Mouse (Mus musculus) kidney, embryonic 14.5 days (tissue): ENCODE measurements around the gene Stk38. TPM values are rescaled to one million over a fixed set of nuclear protein-coding genes. Genes with fewer than 3 reads are reported as not detected.
A peak's percentile ranks its signal among the peaks of the same experiment; 100 is the strongest.

Source experiments
- ATAC-seq: fragments of 200-750 bp; cut with Nextera tagmentation; 2 replicates; pipeline ENCODE4 v1.8.0; 2017; ENCODE audit warnings: moderate number of reproducible peaks, mild to moderate bottlenecking, moderate TSS enrichment, moderate library complexity; ENCODE audit not compliant: low FRiP score, low TSS enrichment
- H3K27ac ChIP-seq: fragments of 300-500 bp; sonication (generic); 2 replicates; pipeline ENCODE4 v1.5.1; 2014; ENCODE audit warnings: low read depth, mild to moderate bottlenecking, low read length, moderate library complexity, mixed read lengths
- H3K27me3 ChIP-seq: fragments of 300-500 bp; sonication (generic); 2 replicates; pipeline ENCODE4 v1.6.1; 2014; ENCODE audit warnings: mild to moderate bottlenecking, low read length; ENCODE audit not compliant: control insufficient read depth, insufficient read depth
- H3K36me3 ChIP-seq: fragments of 300-500 bp; sonication (generic); 2 replicates; pipeline ENCODE4 v1.6.1; 2014; ENCODE audit warnings: low read length, mixed read lengths; ENCODE audit not compliant: control insufficient read depth, insufficient read depth
- H3K4me1 ChIP-seq: fragments of 300-500 bp; sonication (generic); 2 replicates; pipeline ENCODE4 v1.6.1; 2014; ENCODE audit warnings: low read length, mixed read lengths; ENCODE audit not compliant: control insufficient read depth, insufficient read depth
- H3K4me2 ChIP-seq: fragments of 300-500 bp; sonication (generic); replicated peaks from 2 replicates; pipeline ENCODE4 v1.6.1; 2014; ENCODE audit warnings: low read depth, mild to moderate bottlenecking, low read length
- H3K4me3 ChIP-seq: fragments of 300-500 bp; sonication (generic); 2 replicates; pipeline ENCODE4 v1.5.1; 2014; ENCODE audit warnings: mild to moderate bottlenecking, low read length
- H3K9ac ChIP-seq: fragments of 300-500 bp; sonication (generic); 2 replicates; pipeline ENCODE4 v1.6.1; 2014; ENCODE audit warnings: low read depth, mild to moderate bottlenecking, low read length, moderate library complexity
- H3K9me3 ChIP-seq: fragments of 300-500 bp; sonication (generic); 2 replicates; pipeline ENCODE4 v1.6.1; 2016; ENCODE audit warnings: low read length; ENCODE audit not compliant: control insufficient read depth
- WGBS: fragments of 180-500 bp; shearing (Covaris S2); extraction: QIAGEN DNeasy Blood & Tissue Kit; methylation state at CpG from one replicate; pipeline ENCODE4 v1.1.7; 2014; 5-methylcytosine and 5-hydroxymethylcytosine counted together
- polyA plus RNA-seq: library from polyadenylated mRNA; unstranded; fragments of >200 nt; fragmentation: Nextera tagmentation; extraction: Ambion mirVana; gene quantifications from 2 replicates; pipeline ENCODE4 v1.2.1, GENCODE M21; 2014

The Stk38 gene
- polyA plus RNA-seq, 1 experiment from 2014 or later = 101 TPM

GRCm38 (mm10) chr17:29019391-29019790 is 11.6 kb upstream of the Stk38 start:
- H3K27ac ChIP-seq = no peak overlapping the region
- H3K36me3 ChIP-seq = no peaks in the 10 kb centered on the region
- WGBS = 70% methylated on average over 7 of the region's 7 CpGs
- H3K4me2 ChIP-seq = no peak overlapping the region
- no peaks in the 10 kb centered on the region for H3K9me3 ChIP-seq
- no peaks in the 10 kb centered on the region; the same call in 1 of the 2 replicates for H3K4me1 ChIP-seq
- no peak overlapping the region for H3K4me3 ChIP-seq
- H3K27me3 ChIP-seq = no peaks in the 10 kb centered on the region
- H3K9ac ChIP-seq = no peak overlapping the region
- ATAC-seq = no peak

DNA sequence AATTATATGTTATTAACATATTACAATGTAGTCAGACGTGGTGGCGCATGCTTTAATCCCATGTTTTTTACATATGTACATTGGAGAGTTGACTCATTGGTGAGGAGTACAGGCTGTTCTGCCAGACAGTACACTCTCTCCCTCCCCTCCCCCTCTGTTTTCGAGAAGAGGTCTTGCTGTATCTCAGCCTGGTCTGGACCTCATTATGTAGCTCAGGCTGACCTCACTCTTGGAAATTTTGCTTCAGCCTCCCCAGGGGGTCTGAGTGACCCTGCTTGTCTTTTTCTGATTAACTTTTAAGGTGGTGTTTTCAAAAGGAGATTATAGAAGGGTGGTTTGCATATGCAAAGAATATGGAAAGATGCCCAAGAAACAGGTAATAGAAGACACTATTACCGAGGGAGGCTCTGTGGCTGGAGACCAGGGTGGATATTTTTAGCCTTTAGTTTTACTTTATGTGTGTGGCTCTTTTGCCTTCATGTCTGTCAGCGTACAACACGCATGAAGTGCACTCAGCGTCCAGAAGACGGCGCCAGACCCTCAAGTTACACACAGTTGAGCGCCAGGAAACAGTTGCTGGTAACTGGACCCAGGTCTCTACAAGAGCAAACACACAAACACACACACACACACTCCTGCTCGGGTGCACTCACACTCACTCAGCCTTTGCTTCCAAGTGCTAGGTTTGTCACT is 10.6 kb upstream of the Stk38 start:
- Histone ChIP-seq H3K9me3 (no peaks in the 10 kb centered on the region), H3K36me3 (no peaks in the 10 kb centered on the region), H3K4me2 (no peak overlapping the region), H3K27me3 (no peaks in the 10 kb centered on the region), H3K9ac (no peak overlapping the region), H3K4me1 (no peaks in the 10 kb centered on the region), H3K4me3 (no peak overlapping the region), H3K27ac (no peak overlapping the region)
- no peak for ATAC-seq
- 45% methylated on average over 11 of the region's 11 CpGs for WGBS

DNA sequence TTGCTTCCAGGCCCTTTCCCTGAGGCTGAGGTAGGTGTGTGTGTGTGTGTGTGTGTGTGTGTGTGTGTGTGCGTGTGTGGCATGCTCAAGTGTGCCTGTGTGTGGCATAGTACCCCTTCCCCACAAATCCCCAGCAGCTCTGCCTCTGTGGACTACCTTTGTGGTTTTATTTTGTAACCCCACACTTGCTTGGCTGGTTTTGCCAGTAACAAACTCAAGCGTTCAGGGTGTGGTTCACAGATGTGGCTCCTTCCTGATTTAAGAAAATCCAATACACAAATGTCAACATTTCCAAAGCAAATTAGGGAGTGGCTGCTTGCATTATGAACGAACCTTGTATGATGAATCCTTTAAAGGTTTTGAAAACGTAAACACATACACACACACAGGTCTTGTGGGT is 8.9 kb upstream of the Stk38 start:
- Histone ChIP-seq H3K4me3 (no peak overlapping the region), H3K4me1 (no peaks in the 10 kb centered on the region), H3K27ac (no peak overlapping the region), H3K4me2 (no peak overlapping the region), H3K36me3 (no peaks in the 10 kb centered on the region), H3K9me3 (no peaks in the 10 kb centered on the region), H3K27me3 (no peaks in the 10 kb centered on the region), H3K9ac (no peak overlapping the region)
- no peak for ATAC-seq
- WGBS = 85% methylated on average over 4 of the region's 4 CpGs

DNA sequence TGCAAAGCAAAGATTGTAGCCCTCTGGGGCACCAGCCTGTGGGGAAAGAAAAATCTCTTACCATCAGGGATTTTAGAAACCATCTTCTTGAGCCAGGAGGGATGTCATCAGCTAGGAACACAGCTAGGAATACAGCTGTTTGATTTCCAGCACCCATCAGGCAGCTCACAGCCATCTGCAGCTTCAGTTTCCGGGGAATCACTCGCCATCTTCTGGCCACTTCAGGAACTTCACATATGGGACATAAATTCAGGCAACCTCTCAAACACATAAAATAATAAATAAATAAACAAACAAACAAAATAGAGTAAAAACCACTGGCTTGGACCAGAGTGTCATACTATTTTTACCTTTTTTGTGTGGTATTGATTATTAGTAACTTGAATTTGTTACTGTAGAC is 7.8 kb upstream of the Stk38 start:
- Histone ChIP-seq H3K36me3 (no peaks in the 10 kb centered on the region), H3K4me3 (no peak overlapping the region), H3K27ac (no peak overlapping the region), H3K4me1 (no peaks in the 10 kb centered on the region), H3K9me3 (no peaks in the 10 kb centered on the region), H3K9ac (no peak overlapping the region), H3K27me3 (no peaks in the 10 kb centered on the region), H3K4me2 (no peak overlapping the region)
- no peak for ATAC-seq
- WGBS = 26% methylated on average over 2 of the region's 2 CpGs

DNA sequence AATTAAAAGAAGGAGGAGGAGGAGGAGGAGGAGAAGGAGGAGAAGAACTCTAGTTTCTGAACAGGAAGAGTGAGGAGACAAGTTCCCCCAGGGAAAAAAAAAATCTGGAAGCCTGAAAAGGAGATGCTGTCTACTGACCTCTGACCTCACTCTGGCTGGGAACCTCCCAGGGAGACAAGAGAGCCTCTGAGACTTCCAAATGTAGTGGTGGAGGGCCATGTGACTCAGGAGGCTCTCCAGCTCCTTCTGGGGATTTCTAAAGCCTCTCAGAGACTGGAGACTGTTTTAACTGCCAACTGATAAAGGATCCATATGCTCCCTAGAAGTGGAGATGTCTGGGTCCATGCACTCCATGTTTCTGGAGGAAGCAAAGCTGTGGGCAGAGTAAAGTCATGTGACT is 6.4 kb upstream of the Stk38 start:
- no peaks in the 10 kb centered on the region for H3K9me3 ChIP-seq
- H3K4me1 ChIP-seq = no peaks in the 10 kb centered on the region
- no peak overlapping the region for H3K4me2 ChIP-seq
- peak; percentile 65; the same call in 1 of the 2 replicates for ATAC-seq
- no peak overlapping the region for H3K4me3 ChIP-seq
- H3K27ac ChIP-seq = no peak overlapping the region
- no peaks in the 10 kb centered on the region for H3K36me3 ChIP-seq
- no peaks in the 10 kb centered on the region for H3K27me3 ChIP-seq
- no peak overlapping the region for H3K9ac ChIP-seq

GRCm38 (mm10) chr17:29009181-29009580 is 1.4 kb upstream of the Stk38 start:
- H3K4me3 ChIP-seq = no peak overlapping the region
- no peak for ATAC-seq
- no peaks in the 10 kb centered on the region for H3K36me3 ChIP-seq
- no peaks in the 10 kb centered on the region for H3K27me3 ChIP-seq
- 80% methylated on average over 4 of the region's 4 CpGs for WGBS
- no peak overlapping the region for H3K27ac ChIP-seq
- H3K4me1 ChIP-seq = peaks cover 3% of the 10 kb centered on the region
- no peaks in the 10 kb centered on the region for H3K9me3 ChIP-seq
- no peak overlapping the region for H3K9ac ChIP-seq
- no peak overlapping the region for H3K4me2 ChIP-seq

- Histone ChIP-seq H3K27me3 (no peaks in the 10 kb centered on the region), H3K36me3 (no peaks in the 10 kb centered on the region), H3K4me1 (peaks cover 3% of the 10 kb centered on the region), H3K4me3 (peak overlapping the region; percentile 98), H3K27ac (peak overlapping the region; percentile 87), H3K4me2 (peak overlapping the region; percentile 51), H3K9ac (peak overlapping the region; percentile 90), H3K9me3 (no peaks in the 10 kb centered on the region)
- ATAC-seq = no peak
- 16% methylated on average over 8 of the region's 8 CpGs for WGBS
Observed at GRCm38 (mm10) chr17:29008326-29008650, 493 bp upstream of the Stk38 start.

DNA sequence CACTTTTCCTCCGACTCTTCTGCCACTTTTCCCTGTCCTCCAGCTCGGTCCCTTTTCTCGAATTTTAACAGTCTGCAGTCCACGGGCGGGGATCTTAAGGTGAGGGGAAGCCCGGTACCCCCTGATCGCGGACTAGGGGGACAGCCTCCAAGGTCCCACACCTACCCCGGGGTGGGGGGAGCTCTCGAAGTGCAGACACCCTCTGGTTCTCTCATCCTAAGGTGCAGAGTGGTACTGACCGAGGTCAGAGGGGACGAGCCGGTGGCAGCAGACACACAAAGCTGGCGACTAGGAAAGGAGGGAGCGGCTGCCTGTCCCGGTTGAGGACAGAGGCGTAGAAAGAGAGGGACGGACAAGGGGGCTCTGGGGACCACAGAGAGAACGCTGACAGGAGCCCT is 553 bp downstream of the Stk38 start:
- WGBS = under 1% methylated on average over 19 of the region's 19 CpGs
- peaks cover 3% of the 10 kb centered on the region for H3K4me1 ChIP-seq
- H3K4me2 ChIP-seq = peak overlapping the region; percentile 86
- peak overlapping the region; percentile 98 for H3K4me3 ChIP-seq
- ATAC-seq = no peak
- peak overlapping the region; percentile 90 for H3K9ac ChIP-seq
- H3K36me3 ChIP-seq = no peaks in the 10 kb centered on the region
- no peaks in the 10 kb centered on the region for H3K27me3 ChIP-seq
- peak overlapping the region; percentile 87 for H3K27ac ChIP-seq
- H3K9me3 ChIP-seq = no peaks in the 10 kb centered on the region

GRCm38 (mm10) chr17:29006812-29007211 is 983 bp downstream of the Stk38 start:
- ATAC-seq = no peak
- no peaks in the 10 kb centered on the region for H3K36me3 ChIP-seq
- H3K27ac ChIP-seq = peak overlapping the region; percentile 87; the same call in 1 of the 2 replicates
- H3K27me3 ChIP-seq = no peaks in the 10 kb centered on the region
- peak overlapping the region; percentile 90 for H3K9ac ChIP-seq
- peaks cover 3% of the 10 kb centered on the region for H3K4me1 ChIP-seq
- peak overlapping the region; percentile 98 for H3K4me3 ChIP-seq
- no peaks in the 10 kb centered on the region for H3K9me3 ChIP-seq
- peak overlapping the region; percentile 86 for H3K4me2 ChIP-seq
- WGBS = 6% methylated on average over 7 of the region's 7 CpGs
